Mouse (Mus musculus) inflammation-experienced regulatory T-cells, adult 6 months (primary cell): Measurements from ENCODE around the gene Gstp1. TPM values are rescaled to one million over a fixed set of nuclear protein-coding genes. Genes with fewer than 3 reads are reported as not detected.
"Not testable (repeated sequence)": the region's sequence is repeated elsewhere in the genome, so short reads cannot be mapped to it uniquely, and the experiment has no call there.

Experiments used
- ATAC-seq: one replicate; pipeline ENCODE4 v1.8.0; 2017
- polyA plus RNA-seq, 3 experiments: library from polyadenylated mRNA; unstranded; fragments of 100-300 nt; shearing (Covaris generic); gene quantifications; one replicate each; pipeline ENCODE4 v1.2.1; 2017

The Gstp1 gene
- polyA plus RNA-seq = 100 to 1,000 TPM; 417 to 553 (median 508) TPM

DNA sequence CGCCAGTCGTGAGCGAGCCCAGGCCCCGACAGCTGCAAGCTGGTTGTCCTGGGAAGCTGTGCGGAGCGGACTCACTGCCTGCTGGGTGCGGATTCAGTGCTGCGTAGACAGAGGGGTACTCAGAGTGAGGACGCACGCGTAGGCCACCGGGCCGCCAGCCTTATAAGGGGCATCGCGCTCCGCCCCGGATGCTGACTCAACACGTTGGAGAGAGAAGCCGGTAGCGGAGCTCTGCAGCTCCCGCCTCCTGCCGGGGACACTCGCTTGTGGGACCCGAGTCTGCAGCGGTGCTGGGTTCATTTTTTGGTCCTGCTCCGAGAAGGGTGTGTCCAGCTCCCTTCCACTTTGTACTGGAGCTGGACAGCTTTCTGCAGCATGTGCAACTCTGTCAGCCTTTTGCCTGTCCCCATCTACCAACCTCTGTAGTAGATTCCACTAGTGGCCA is at the start of gene Gstp1:
Gene Gstp1 (minus strand): TSS at position 198 of the 445 bp plus-strand sequence.
- ATAC-seq = peak; percentile 97

DNA sequence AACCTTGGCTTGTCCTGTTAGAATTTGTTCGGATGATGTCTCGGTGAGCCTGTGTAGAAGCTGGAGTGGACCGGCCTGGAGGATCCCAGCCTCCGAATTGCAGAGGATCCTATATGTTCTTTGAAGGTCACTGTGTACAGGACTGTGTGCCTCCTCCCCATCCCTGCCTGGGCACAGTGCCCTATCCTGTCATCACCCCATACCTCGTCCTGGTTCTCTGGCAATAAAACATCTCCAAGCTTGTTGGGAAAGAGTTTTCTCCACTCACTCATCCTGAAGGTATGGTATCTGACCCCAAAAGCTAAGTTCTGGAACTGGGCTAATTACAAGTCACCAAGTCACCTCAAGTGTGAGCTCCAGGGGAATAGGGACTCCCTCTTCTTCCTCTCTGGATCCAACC is 49.3 kb upstream of the Gstp1 start:
- ATAC-seq = no peak

- no peak for ATAC-seq
Measured at GRCm38 (mm10) chr19:4086156-4086555, 48.4 kb upstream of the Gstp1 start.

DNA sequence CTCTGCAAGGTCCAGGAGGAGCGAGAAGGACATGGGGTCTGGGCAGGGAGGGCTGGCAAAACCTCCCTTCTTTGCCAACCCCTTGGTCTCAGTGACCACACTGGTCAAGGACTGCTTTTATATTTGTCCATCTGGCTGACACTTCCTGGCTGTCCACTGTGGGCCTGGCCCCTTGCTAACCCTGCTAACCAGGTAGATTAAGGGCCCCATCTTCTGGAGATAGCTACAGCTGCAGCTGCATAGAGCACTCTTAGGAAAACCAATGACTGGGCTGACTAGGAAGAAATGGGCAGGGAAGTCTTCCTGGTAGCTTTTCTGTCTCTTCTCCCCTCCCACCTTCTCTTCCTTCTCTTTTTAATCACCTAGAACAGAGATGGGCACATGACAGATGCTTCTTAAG is 47.2 kb upstream of the Gstp1 start:
- no peak for ATAC-seq

DNA sequence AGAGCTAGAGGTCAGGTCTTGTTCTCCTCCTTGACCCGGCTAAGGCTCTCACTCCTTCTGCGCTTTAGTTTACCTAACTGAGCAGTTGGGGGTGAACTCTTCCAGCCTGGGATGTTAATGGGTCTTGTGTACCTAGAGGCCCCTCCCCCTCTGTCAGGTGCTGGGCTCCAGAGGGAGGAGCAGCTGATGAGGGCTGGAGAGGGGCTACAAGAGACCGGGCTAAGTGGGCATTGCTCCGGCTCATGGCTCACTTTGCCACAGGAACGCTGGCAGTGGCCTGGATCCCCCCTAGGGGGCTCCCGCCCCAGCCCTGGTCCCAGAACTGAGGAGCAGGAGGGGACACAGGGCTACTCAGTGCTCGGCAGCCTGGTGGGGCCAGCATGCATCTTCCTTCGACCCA is 46.0 kb upstream of the Gstp1 start:
- ATAC-seq = no peak

GRCm38 (mm10) chr19:4083316-4083715 is 45.5 kb upstream of the Gstp1 start:
- ATAC-seq = no peak

GRCm38 (mm10) chr19:4082219-4082965 is 44.6 kb upstream of the Gstp1 start:
- ATAC-seq = no peak

DNA sequence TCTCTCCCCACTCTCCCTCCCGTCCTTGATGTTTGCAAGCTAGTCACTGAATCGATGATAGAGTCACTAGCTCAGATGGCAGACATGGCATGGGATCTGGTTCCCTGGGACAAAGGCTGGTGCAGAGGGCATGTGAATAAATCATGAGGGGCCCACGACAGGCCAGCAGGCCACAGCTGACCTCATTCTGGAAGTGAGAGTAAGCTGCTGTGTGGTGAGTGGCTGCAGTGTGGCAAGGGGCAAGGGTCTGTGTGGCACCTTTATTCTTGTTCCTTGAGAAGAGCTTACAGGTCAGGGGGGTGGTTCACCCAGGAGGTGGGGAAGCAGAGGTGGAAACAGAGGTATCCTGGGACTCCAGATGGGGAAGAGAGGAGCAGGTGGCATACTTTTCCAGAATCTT is 43.6 kb upstream of the Gstp1 start, which contains the start of gene Cabp2:
Gene Cabp2 (plus strand): TSS at position 185 of the 400 bp plus-strand sequence.
- ATAC-seq = no peak

GRCm38 (mm10) chr19:4080511-4081009 is 42.8 kb upstream of the Gstp1 start:
- ATAC-seq = peak; percentile 61

- ATAC-seq = no peak
Measured at GRCm38 (mm10) chr19:4079594-4079993, 41.8 kb upstream of the Gstp1 start.

DNA sequence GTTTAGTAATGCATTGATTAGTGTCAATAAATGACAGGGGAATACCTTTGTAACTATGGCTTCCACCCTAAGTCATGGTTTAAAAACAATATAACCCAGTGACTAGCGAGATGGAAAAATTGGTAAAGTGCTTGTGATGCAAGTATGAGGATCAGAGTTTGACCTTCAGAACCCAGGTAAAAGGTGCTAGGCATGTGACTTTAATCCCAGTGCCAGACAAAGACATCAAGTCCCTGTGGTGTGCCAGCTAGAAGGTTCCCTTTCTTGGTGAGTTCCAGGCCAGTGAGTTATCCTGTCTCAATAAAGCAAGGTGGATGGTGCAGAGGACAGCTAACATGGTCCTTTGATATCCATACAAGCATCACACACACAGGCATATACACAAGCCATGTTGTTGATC is 37.7 kb upstream of the Gstp1 start:
- no peak for ATAC-seq

DNA sequence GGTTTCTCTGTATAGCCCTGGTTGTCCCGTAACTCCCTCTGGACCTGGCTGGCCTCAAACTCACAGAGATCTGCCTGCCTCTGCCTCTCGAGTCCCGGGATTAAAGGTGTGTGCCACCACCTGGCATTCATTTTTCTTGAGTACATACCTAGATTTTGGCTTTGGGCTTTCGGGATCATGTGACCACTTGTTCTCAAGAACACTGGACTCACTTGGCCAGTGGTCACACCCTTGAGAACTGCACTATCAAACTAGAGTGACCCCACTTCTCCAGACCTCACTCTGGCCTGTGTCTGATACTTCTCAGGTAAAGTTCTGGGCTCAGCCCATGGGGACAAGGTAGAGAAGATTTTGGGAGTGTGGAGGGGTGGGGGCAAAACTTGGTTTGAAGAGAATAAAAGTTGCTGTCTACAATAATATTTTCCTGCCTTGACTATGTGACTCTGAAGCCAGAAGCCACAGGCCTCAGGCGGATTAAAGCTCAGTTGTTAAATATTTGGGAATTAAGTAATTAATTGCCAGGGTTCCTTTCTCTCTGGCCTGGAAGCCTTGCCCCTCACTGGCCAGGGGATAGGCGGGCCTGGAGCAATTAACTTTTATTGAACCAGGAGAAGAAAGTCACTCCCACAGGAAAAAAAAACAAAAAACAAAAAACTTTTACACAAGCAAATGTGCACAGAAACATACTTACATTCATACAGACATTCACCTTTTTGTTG is 35.1 kb upstream of the Gstp1 start:
- ATAC-seq = no peak

DNA sequence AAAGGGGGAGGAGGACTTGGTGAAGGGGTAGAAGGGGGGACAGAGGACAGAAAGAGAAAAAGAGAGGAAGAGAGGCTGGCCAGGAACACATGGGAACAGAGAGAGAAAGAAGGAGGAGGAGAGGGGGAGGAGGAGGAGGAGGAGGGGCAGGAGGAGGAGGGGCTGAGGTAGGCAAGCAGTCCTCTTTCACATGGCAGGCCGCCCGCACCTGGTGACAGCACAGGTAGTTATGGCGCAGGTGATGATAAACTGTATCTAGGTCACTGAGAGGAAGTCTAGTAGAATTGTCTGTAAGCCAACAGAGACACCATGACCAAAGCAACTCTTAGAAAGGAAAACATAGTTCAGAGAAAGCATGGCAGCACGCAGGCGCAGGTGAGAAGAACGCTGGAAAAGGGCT is 33.6 kb upstream of the Gstp1 start:
- ATAC-seq = no peak

DNA sequence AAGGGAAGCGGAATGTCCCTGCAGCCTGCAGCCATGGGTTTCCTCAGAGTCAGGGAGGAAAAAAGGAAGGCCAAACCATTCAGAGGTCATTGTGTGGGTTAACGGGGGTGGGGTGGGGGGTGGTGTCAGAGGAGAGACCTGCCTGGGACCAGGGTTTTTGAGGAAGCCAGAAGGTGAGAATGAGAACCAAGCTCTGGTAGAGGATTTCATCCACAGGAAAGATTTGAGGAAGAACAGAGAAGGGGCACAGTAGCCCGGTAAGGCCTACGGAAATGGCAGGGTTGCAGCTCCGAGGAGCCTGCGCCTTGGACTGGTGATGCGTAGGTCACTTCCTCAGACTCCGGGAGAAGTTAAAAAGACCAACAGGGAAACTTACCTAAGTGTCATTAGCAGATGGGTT is 33.0 kb upstream of the Gstp1 start:
- no peak for ATAC-seq

DNA sequence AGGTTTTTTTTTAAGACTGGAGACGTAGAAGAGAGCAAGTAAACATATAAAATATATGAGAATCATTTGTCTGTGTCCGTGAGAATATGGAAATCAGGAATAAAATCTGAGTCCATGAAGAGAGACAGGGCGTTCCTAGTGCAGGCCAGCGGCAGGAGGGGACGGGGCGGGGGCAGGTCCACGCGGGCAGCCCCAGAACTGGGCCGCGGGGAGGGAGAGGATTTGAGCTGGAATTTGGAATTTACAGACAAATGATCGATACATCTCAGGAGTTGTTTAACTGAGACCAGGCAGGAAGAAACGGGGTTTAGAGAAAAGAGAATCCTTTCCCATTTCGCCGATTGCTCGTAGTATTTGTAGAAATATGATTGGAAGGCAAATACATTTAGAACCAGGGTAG is 32.5 kb upstream of the Gstp1 start:
- ATAC-seq = no peak

DNA sequence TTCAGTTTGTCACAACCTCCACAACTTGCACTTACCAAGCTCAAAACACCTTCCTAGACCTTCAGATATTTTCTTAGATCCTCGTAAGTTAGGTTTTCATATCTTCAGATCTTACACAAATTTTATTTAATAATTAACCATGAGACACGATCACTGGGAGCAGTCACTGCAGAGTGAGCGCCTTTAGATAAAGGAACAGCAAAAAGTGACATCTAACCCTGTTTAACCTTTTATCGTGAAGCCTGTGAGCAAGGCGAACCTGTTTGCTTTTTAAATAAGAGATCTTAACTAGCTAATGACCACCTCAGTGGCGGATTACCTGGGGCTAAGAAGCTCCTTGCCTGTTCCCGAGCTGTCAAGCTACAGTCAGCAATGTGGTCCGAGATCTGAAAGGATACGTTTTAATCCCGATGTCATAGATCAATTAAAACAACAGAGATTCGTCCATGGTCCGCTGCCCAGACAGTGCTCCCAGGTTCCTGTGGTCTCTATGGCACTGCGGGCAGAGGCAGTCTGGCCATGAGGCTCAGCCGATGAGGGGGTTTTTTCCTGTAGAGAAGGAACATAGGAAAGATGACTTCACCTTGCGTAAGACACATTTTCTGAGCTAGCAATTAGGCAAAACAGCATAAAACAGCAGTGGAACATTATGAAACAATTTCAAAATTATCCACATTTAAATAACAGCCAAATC is 31.1 kb upstream of the Gstp1 start:
- ATAC-seq = no peak

- not testable (repeated sequence) for ATAC-seq
Measured at GRCm38 (mm10) chr19:4068242-4068641, 30.5 kb upstream of the Gstp1 start.

DNA sequence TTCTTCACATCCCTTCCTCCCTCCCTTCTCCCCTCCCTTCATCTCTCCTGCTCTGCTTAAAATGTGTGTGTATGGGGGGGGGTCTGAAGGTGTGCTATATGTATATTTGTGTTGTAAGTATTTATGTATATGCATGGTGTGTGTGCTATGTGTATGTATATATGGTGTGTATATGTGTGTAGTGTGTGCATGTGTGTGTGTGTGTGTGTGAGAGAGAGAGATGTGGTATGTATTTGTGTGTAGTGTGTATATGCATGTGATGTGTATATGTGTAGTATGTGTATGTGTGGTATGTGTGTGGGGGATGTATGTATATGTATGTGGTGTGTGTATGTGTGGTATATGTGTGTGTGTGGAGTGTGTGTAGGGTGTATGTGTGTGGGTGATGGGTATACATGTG is 29.1 kb upstream of the Gstp1 start:
- no peak for ATAC-seq

DNA sequence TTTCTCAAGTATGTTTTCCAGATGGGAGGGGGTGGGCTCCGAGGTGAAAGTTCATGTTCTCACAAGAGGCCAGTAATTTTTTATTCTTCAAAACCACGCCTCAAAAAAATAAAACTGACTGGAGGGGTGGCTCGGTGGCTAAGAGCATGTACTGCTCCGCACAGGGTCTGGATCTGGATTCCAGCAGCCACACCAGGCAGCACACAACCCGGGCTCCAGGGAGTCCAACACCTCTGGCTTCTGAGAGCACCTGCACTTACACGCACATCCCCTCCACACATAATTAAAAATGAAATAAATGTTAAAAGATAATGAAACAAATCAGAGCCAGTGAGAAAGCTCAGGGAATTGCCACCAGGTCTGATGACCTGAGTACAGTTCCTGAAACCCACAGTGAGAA is 28.5 kb upstream of the Gstp1 start:
- ATAC-seq = peak; percentile 78

- not testable (repeated sequence) for ATAC-seq
Measured at GRCm38 (mm10) chr19:4064501-4064900, 26.7 kb upstream of the Gstp1 start.

- not testable (repeated sequence) for ATAC-seq
Measured at GRCm38 (mm10) chr19:4063357-4063756, 25.6 kb upstream of the Gstp1 start.

- ATAC-seq = no peak
Measured at GRCm38 (mm10) chr19:4060899-4061465, 23.2 kb upstream of the Gstp1 start.
